ENCODE assay signal across 9 mouse cellular contexts in the genomic region with DNA sequence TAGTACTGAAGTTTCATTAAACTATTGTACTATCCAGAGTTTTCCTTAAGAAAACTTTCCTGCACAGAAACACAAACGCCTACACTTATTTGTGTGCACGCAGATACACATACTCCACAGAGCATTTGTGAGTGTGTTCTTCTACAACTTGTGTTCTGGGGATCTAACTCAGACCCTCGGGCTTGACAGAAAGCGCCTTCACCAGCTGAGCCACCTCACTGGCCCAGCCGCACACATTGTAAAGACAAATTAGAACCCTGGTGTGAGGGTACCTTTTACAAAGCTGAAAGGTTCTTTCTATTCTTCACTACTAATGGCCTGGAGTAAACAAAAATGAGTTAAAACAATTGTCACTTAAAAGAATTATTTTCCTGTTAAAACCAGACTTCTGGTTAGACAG. TPM values are rescaled to one million over a fixed set of nuclear protein-coding genes. Genes with fewer than 3 reads are reported as not detected.
A peak's percentile ranks its signal among the peaks of the same experiment; 100 is the strongest.
DNase-seq lines count a peak whose midpoint lies in the region; ATAC-seq and TF ChIP-seq lines count a peak whose summit lies in the region.
"Had no signal": no experiment of that assay in that cellular context is flagged by ENCODE, and none has a peak within 500 bp of the region (broad histone marks: within the 10 kb centered on the region; RNA-seq: fewer than 3 reads in every experiment).

No protein-coding gene starts in this region.

- no peak overlapping the region for H3K4me3 ChIP-seq in limb, embryonic 12.5 days (replicated peaks)
- no peak overlapping the region for H3K4me3 ChIP-seq in limb, embryonic 10.5 days
- no peak overlapping the region for H3K4me3 ChIP-seq in forebrain, embryonic 11.5 days (ENCODE audit: low read depth, low read length)
- H3K4me3 ChIP-seq in hindbrain, postnatal 0 days (ENCODE audit: low read length): no peak overlapping the region
- H3K4me3 ChIP-seq in neural tube, embryonic 14.5 days (ENCODE audit: low read depth, low read length): no peak overlapping the region

- H3K9ac ChIP-seq in limb, embryonic 12.5 days (replicated peaks): no peak overlapping the region
- no peak overlapping the region; the same call in 1 of the 2 replicates for H3K9ac ChIP-seq in forebrain, embryonic 11.5 days (ENCODE audit: low read length)
- H3K9ac ChIP-seq in hindbrain, postnatal 0 days (replicated peaks; ENCODE audit: low read length): no peak overlapping the region
- H3K9ac ChIP-seq in neural tube, embryonic 14.5 days (replicated peaks; ENCODE audit: low read depth, low read length): no peak overlapping the region

- H3K4me1 ChIP-seq in limb, embryonic 12.5 days (replicated peaks): peaks cover 13% of the 10 kb centered on the region
- H3K4me1 ChIP-seq in limb, embryonic 10.5 days: peaks cover 24% of the 10 kb centered on the region
- H3K4me1 ChIP-seq in forebrain, embryonic 11.5 days (replicated peaks; ENCODE audit: control insufficient read depth, insufficient read depth, low read length): peaks cover 9% of the 10 kb centered on the region; the same call in 1 of the 2 replicates
- peaks cover 6% of the 10 kb centered on the region; the same call in 1 of the 2 replicates for H3K4me1 ChIP-seq in hindbrain, postnatal 0 days (ENCODE audit: insufficient read depth, low read length)
- peaks cover 25% of the 10 kb centered on the region; the same call in 1 of the 2 replicates for H3K4me1 ChIP-seq in neural tube, embryonic 14.5 days (ENCODE audit: control insufficient read depth, insufficient read depth, low read length)

- DNase-seq in limb, embryonic 10.5 days (ENCODE audit: low spot score): no peak
- no peak for DNase-seq in forebrain, embryonic 11.5 days (ENCODE audit: low spot score)
- no peak for DNase-seq in hindbrain, postnatal 0 days (ENCODE audit: low spot score)
- DNase-seq in testis, postnatal 10 days (ENCODE audit: low spot score): no peak
- DNase-seq in frontal cortex, postnatal 10 days (ENCODE audit: low spot score in 2 of 2): no peak
- DNase-seq: kidney, postnatal 36 days had no signal

- TF ChIP-seq CTCF in hindbrain, postnatal 0 days (IDR thresholded peaks at IDR 0.05; ENCODE audit: low read depth): no peak

- H3K27me3 ChIP-seq in limb, embryonic 12.5 days: no peaks in the 10 kb centered on the region
- no peaks in the 10 kb centered on the region for H3K27me3 ChIP-seq in limb, embryonic 10.5 days (ENCODE audit: low read depth, poor library complexity, severe bottlenecking)
- no peaks in the 10 kb centered on the region for H3K27me3 ChIP-seq in forebrain, embryonic 11.5 days (ENCODE audit: control insufficient read depth, insufficient read depth, low read length)
- H3K27me3 ChIP-seq in hindbrain, postnatal 0 days (ENCODE audit: insufficient read depth, low read length): no peaks in the 10 kb centered on the region
- no peaks in the 10 kb centered on the region for H3K27me3 ChIP-seq in neural tube, embryonic 14.5 days (ENCODE audit: control insufficient read depth, insufficient read depth, low read length)
- H3K27me3 ChIP-seq: Patski had no signal

- H3K36me3 ChIP-seq in limb, embryonic 12.5 days: peaks cover 50% of the 10 kb centered on the region
- peaks cover 56% of the 10 kb centered on the region for H3K36me3 ChIP-seq in limb, embryonic 10.5 days
- H3K36me3 ChIP-seq in forebrain, embryonic 11.5 days (ENCODE audit: control insufficient read depth, insufficient read depth, low read length): peaks cover 3% of the 10 kb centered on the region; the same call in 1 of the 2 replicates
- peaks cover 14% of the 10 kb centered on the region for H3K36me3 ChIP-seq in hindbrain, postnatal 0 days (ENCODE audit: insufficient read depth, low read length)
- H3K36me3 ChIP-seq in neural tube, embryonic 14.5 days (ENCODE audit: control insufficient read depth, insufficient read depth, low read length): peaks cover 13% of the 10 kb centered on the region; the same call in 1 of the 2 replicates

- 84% methylated on average over 5 of the region's 5 CpGs for WGBS in limb, embryonic 12.5 days
- 93% methylated on average over 5 of the region's 5 CpGs for WGBS in limb, embryonic 10.5 days
- WGBS in forebrain, embryonic 11.5 days: 78% methylated on average over 5 of the region's 5 CpGs
- 59% methylated on average over 5 of the region's 5 CpGs for WGBS in hindbrain, postnatal 0 days
- 63% methylated on average over 5 of the region's 5 CpGs for WGBS in neural tube, embryonic 14.5 days

- no peaks in the 10 kb centered on the region for H3K9me3 ChIP-seq in limb, embryonic 12.5 days
- no peaks in the 10 kb centered on the region for H3K9me3 ChIP-seq in limb, embryonic 10.5 days (replicated peaks)
- H3K9me3 ChIP-seq in forebrain, embryonic 11.5 days (ENCODE audit: control insufficient read depth, low read length): no peaks in the 10 kb centered on the region
- no peaks in the 10 kb centered on the region for H3K9me3 ChIP-seq in hindbrain, postnatal 0 days (ENCODE audit: low read length)
- no peaks in the 10 kb centered on the region for H3K9me3 ChIP-seq in neural tube, embryonic 14.5 days (ENCODE audit: control insufficient read depth, low read length)

- no peak overlapping the region for H3K27ac ChIP-seq in limb, embryonic 12.5 days
- H3K27ac ChIP-seq in limb, embryonic 10.5 days: no peak overlapping the region
- no peak overlapping the region for H3K27ac ChIP-seq in forebrain, embryonic 11.5 days (ENCODE audit: low read depth, low read length)
- H3K27ac ChIP-seq in hindbrain, postnatal 0 days: no peak overlapping the region
- H3K27ac ChIP-seq in neural tube, embryonic 14.5 days (ENCODE audit: low read depth, low read length): no peak overlapping the region

- ATAC-seq in limb, embryonic 12.5 days (ENCODE audit: insufficient number of reproducible peaks, insufficient read depth, low FRiP score, low TSS enrichment, low read depth): no peak
- ATAC-seq in forebrain, embryonic 11.5 days (replicated peaks; ENCODE audit: low FRiP score): no peak
- no peak for ATAC-seq in hindbrain, postnatal 0 days
- no peak for ATAC-seq in neural tube, embryonic 14.5 days (ENCODE audit: low read depth)
- ATAC-seq: Patski had no signal

- peak overlapping the region; percentile 69; the same call in 1 of the 2 replicates for H3K4me2 ChIP-seq in limb, embryonic 12.5 days
- H3K4me2 ChIP-seq in forebrain, embryonic 11.5 days (ENCODE audit: low read depth, low read length, severe bottlenecking): peak overlapping the region; percentile 69; the same call in 1 of the 2 replicates
- H3K4me2 ChIP-seq in hindbrain, postnatal 0 days (ENCODE audit: low read depth, low read length): peak overlapping the region; percentile 69
- 0 out of 2 replicates have a peak overlapping the region, but pooled peaks have one; percentile 72 for H3K4me2 ChIP-seq in neural tube, embryonic 14.5 days (ENCODE audit: low read depth, low read length)

RNA-seq across cellular contexts. Expression of a gene that starts 2.7 kb away (rescaled TPM):
- polyA plus RNA-seq in limb, embryonic 12.5 days (2016; fragmentation: Nextera tagmentation; extraction: Ambion mirVana): 444 and 475 TPM in 2 replicates
- polyA plus RNA-seq in limb, embryonic 10.5 days (2016; fragmentation: Nextera tagmentation; extraction: Ambion mirVana): 509 and 547 TPM in 2 replicates
- polyA plus RNA-seq in forebrain, embryonic 11.5 days (2014; fragmentation: Nextera tagmentation; extraction: Ambion mirVana): 410 and 472 TPM in 2 replicates
- 57.2 and 61.8 TPM in 2 replicates for total RNA-seq in hindbrain, postnatal 0 days (2014; rRNA removed)
- 463 and 467 TPM in 2 replicates for polyA plus RNA-seq in hindbrain, postnatal 0 days (2015; fragmentation: Nextera tagmentation; extraction: Ambion mirVana)
- 437 and 463 TPM in 2 replicates for polyA plus RNA-seq in neural tube, embryonic 14.5 days (2014; fragmentation: Nextera tagmentation; extraction: Ambion mirVana)
